Mouse (Mus musculus): ENCODE data around the gene Gas2l2.

DNA sequence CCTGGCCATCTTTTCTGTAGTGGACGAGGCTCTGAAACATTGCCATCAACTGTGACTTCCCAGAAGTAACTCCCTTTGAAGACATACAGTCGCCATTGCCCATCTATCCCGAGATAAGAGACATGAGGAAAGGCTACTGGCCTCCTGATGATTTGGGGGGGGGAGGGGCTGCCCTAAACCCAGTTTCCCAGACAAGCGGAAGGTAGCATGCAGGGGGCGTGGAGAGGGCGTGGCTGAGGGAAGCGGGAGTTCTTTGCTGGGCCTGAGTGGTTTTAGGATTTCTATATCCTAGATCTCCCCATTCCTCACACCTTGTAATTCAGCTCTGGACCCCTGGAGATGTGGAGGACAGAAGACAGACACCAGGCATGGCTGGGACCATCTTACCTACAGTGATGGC is 14.6 kb upstream of the Gas2l2 start:
- TF ChIP-seq CTCF (conservative IDR thresholded peaks at IDR 0.05; ENCODE audit: low read length) (no peak), NANOG (IDR thresholded peaks at IDR 0.05; ENCODE audit: borderline replicate concordance, low read length) (no peak), POU5F1 (IDR thresholded peaks at IDR 0.05; ENCODE audit: borderline replicate concordance, low read length) (no peak)

Measured in E14TG2a.4 (cell line).